35 mouse cellular contexts compared by ENCODE assay signal in the genomic region with DNA sequence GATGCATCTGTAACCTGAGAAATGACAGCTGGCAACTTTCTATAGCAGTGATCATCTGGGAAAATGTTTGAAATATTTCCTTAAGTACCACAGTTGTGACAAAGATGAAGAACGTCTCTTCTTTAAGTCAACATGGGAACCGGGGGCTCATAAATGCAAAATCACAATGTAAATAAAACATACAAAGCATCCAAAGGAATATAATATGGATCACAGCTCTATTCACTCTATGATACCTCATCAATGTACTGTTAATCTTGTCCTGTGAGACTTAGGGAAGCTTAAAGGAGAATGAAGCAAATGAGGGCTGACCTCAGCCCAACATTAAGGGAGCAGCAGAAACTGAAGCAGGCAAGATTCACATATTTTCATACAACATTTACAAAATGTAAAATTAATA.
"Had no signal": no experiment of that assay in that cellular context is flagged by ENCODE, and none has a peak within 500 bp of the region (broad histone marks: within the 10 kb centered on the region; RNA-seq: fewer than 3 reads in every experiment).

No protein-coding gene starts in this region.

- H3K36me3 ChIP-seq: heart, embryonic 10.5 days; heart, embryonic 12.5 days; heart, embryonic 13.5 days; heart, embryonic 15.5 days; hindbrain, embryonic 10.5 days; hindbrain, embryonic 12.5 days; hindbrain, embryonic 13.5 days; hindbrain, embryonic 15.5 days; intestine, embryonic 15.5 days; kidney, embryonic 15.5 days had no signal

- H3K9me3 ChIP-seq: heart, embryonic 10.5 days; heart, embryonic 12.5 days; heart, embryonic 13.5 days; heart, embryonic 15.5 days; hindbrain, embryonic 10.5 days; hindbrain, embryonic 12.5 days; hindbrain, embryonic 13.5 days; hindbrain, embryonic 15.5 days; intestine, embryonic 15.5 days; kidney, embryonic 15.5 days had no signal

- DNase-seq: heart, postnatal 10 days; heart, postnatal 14 days; heart, postnatal 36 days; heart, postnatal 4 days; kidney, adult 11 months; kidney, adult 18-20 months; kidney, adult 2 months; kidney, adult 8-10 months; kidney, adult 9 months; kidney, postnatal 10 days; kidney, postnatal 14 days; kidney, postnatal 25 days; kidney, postnatal 36 days; kidney, postnatal 4 days; layer of hippocampus, adult 9-11 months; layer of hippocampus, postnatal 36 days had no signal

- H3K4me3 ChIP-seq: heart, embryonic 10.5 days; heart, embryonic 12.5 days; heart, embryonic 13.5 days; heart, embryonic 15.5 days; hindbrain, embryonic 10.5 days; hindbrain, embryonic 12.5 days; hindbrain, embryonic 13.5 days; hindbrain, embryonic 15.5 days; intestine, embryonic 15.5 days; kidney, embryonic 15.5 days; layer of hippocampus, adult 2 months had no signal

- H3K4me1 ChIP-seq: heart, embryonic 10.5 days; heart, embryonic 12.5 days; heart, embryonic 13.5 days; heart, embryonic 15.5 days; hindbrain, embryonic 10.5 days; hindbrain, embryonic 12.5 days; hindbrain, embryonic 15.5 days; intestine, embryonic 15.5 days; kidney, embryonic 15.5 days had no signal

- ATAC-seq: hindbrain, embryonic 16.5 days; hindbrain, postnatal 0 days; inflammation-experienced regulatory T-cells, adult 6 months; intestine, embryonic 15.5 days; intestine, embryonic 16.5 days; intestine, postnatal 0 days had no signal

- H3K9ac ChIP-seq: heart, embryonic 12.5 days; heart, embryonic 13.5 days; heart, embryonic 15.5 days; hindbrain, embryonic 12.5 days; hindbrain, embryonic 13.5 days; hindbrain, embryonic 14.5 days; hindbrain, embryonic 15.5 days; intestine, embryonic 15.5 days; kidney, embryonic 15.5 days had no signal

- H3K4me2 ChIP-seq: heart, embryonic 11.5 days; heart, embryonic 12.5 days; heart, embryonic 13.5 days; heart, embryonic 15.5 days; hindbrain, embryonic 12.5 days; hindbrain, embryonic 13.5 days; hindbrain, embryonic 14.5 days; hindbrain, embryonic 15.5 days; intestine, embryonic 15.5 days; kidney, embryonic 15.5 days had no signal

- H3K27me3 ChIP-seq: heart, embryonic 12.5 days; heart, embryonic 13.5 days; heart, embryonic 15.5 days; hindbrain, embryonic 12.5 days; hindbrain, embryonic 13.5 days; hindbrain, embryonic 15.5 days; intestine, embryonic 15.5 days; kidney, embryonic 15.5 days had no signal

- H3K27ac ChIP-seq: heart, embryonic 10.5 days; heart, embryonic 13.5 days; heart, embryonic 15.5 days; hindbrain, embryonic 10.5 days; hindbrain, embryonic 12.5 days; hindbrain, embryonic 13.5 days; hindbrain, embryonic 14.5 days; hindbrain, embryonic 15.5 days; hindbrain, postnatal 0 days; intestine, embryonic 15.5 days; kidney, embryonic 15.5 days; kidney, postnatal 0 days; layer of hippocampus, adult 2 months had no signal
